Mouse (Mus musculus) cerebellum, adult 11-12 months (tissue): ENCODE data around the gene Gm20388.
A peak's percentile ranks its signal among the peaks of the same experiment; 100 is the strongest.

Experiments
- DNase-seq: peaks from one replicate; pipeline ENCODE4 v3.0.0; 2022

The Gm20388 gene

GRCm38 (mm10) chr8:120015916-120016315 lies 105.3 kb downstream of the Gm20388 start:
- DNase-seq, result no peak

GRCm38 (mm10) chr8:120016424-120016823 lies 105.8 kb downstream of the Gm20388 start:
- no peak for DNase-seq

- DNase-seq, result no peak
These were observed 106.7 kb downstream of the Gm20388 start for GRCm38 (mm10) chr8:120017349-120017748.

- no peak for DNase-seq
These were observed 107.1 kb downstream of the Gm20388 start for GRCm38 (mm10) chr8:120017786-120018185.

- DNase-seq, result no peak
These were observed 107.7 kb downstream of the Gm20388 start for GRCm38 (mm10) chr8:120018379-120018778.

GRCm38 (mm10) chr8:120019297-120019696 lies 108.7 kb downstream of the Gm20388 start:
- no peak for DNase-seq

GRCm38 (mm10) chr8:120020298-120020697 lies 109.7 kb downstream of the Gm20388 start:
- no peak for DNase-seq

- DNase-seq, result no peak
These were observed 115.6 kb downstream of the Gm20388 start for GRCm38 (mm10) chr8:120026199-120026598.

GRCm38 (mm10) chr8:120026991-120027390 lies 116.3 kb downstream of the Gm20388 start:
- no peak for DNase-seq

GRCm38 (mm10) chr8:120030447-120030846 lies 119.8 kb downstream of the Gm20388 start:
- no peak for DNase-seq

- no peak for DNase-seq
These were observed 122.0 kb downstream of the Gm20388 start for GRCm38 (mm10) chr8:120032549-120033208.

GRCm38 (mm10) chr8:120034471-120034870 lies 123.8 kb downstream of the Gm20388 start:
- no peak for DNase-seq

GRCm38 (mm10) chr8:120036111-120036510 lies 125.5 kb downstream of the Gm20388 start:
- DNase-seq, result no peak

GRCm38 (mm10) chr8:120036578-120036977 lies 125.9 kb downstream of the Gm20388 start:
- DNase-seq, result no peak

GRCm38 (mm10) chr8:120037199-120037598 lies 126.6 kb downstream of the Gm20388 start:
- no peak for DNase-seq

- DNase-seq, result no peak
These were observed 127.0 kb downstream of the Gm20388 start for GRCm38 (mm10) chr8:120037611-120038010.

GRCm38 (mm10) chr8:120038741-120039140 lies 128.1 kb downstream of the Gm20388 start:
- no peak for DNase-seq

- DNase-seq, result no peak
These were observed 128.8 kb downstream of the Gm20388 start for GRCm38 (mm10) chr8:120039313-120039919.

- no peak for DNase-seq
These were observed 130.2 kb downstream of the Gm20388 start for GRCm38 (mm10) chr8:120040861-120041260.

GRCm38 (mm10) chr8:120042542-120043312 lies 132.1 kb downstream of the Gm20388 start:
- DNase-seq, result no peak

GRCm38 (mm10) chr8:120044907-120045306 lies 134.3 kb downstream of the Gm20388 start:
- DNase-seq, result no peak

GRCm38 (mm10) chr8:120045471-120045870 lies 134.8 kb downstream of the Gm20388 start:
- DNase-seq, result no peak

GRCm38 (mm10) chr8:120046258-120047020 lies 135.8 kb downstream of the Gm20388 start:
- peak; percentile 94 for DNase-seq
